Mouse (Mus musculus) lung, postnatal 0 days (tissue): ENCODE data around the gene Dync1i1. TPM values are rescaled to one million over a fixed set of nuclear protein-coding genes. Genes with fewer than 3 reads are reported as not detected.
A peak's percentile ranks its signal among the peaks of the same experiment; 100 is the strongest.

ENCODE experiments used
- ATAC-seq: fragments of 200-750 bp; cut with Nextera tagmentation; 2 replicates; pipeline ENCODE4 v1.8.0; 2017; ENCODE audit warnings: moderate library complexity
- DNase-seq: peaks from one replicate; pipeline ENCODE4 v3.0.0-alpha.2; 2016; ENCODE audit warnings: low spot score
- H3K27ac ChIP-seq: fragments of 300-500 bp; sonication (generic); 2 replicates; pipeline ENCODE4 v1.5.1; 2014; ENCODE audit warnings: antibody characterized with exemption, mild to moderate bottlenecking, low read length, mixed read lengths
- H3K27me3 ChIP-seq: fragments of 300-500 bp; sonication (generic); replicated peaks from 2 replicates; pipeline ENCODE4 v1.6.1; 2014; ENCODE audit warnings: low read length, mixed read lengths; ENCODE audit not compliant: insufficient read depth
- H3K36me3 ChIP-seq: fragments of 300-500 bp; sonication (generic); 2 replicates; pipeline ENCODE4 v1.6.1; 2014; ENCODE audit warnings: low read length, mixed read lengths; ENCODE audit not compliant: insufficient read depth
- H3K4me1 ChIP-seq: fragments of 300-500 bp; sonication (generic); 2 replicates; pipeline ENCODE4 v1.6.1; 2014; ENCODE audit warnings: antibody characterized with exemption, low read depth, low read length, mixed read lengths; ENCODE audit not compliant: insufficient read depth
- H3K4me2 ChIP-seq: fragments of 300-500 bp; sonication (generic); replicated peaks from 2 replicates; pipeline ENCODE4 v1.6.1; 2014; ENCODE audit warnings: low read depth, mild to moderate bottlenecking, low read length, moderate library complexity, mixed read lengths
- H3K4me3 ChIP-seq: fragments of 300-500 bp; sonication (generic); 2 replicates; pipeline ENCODE4 v1.5.1; 2014; ENCODE audit warnings: low read depth, low read length
- H3K9ac ChIP-seq: fragments of 300-500 bp; sonication (generic); replicated peaks from 2 replicates; pipeline ENCODE4 v1.6.1; 2014; ENCODE audit warnings: low read depth, mild to moderate bottlenecking
- H3K9me3 ChIP-seq: fragments of 300-500 bp; sonication (generic); 2 replicates; pipeline ENCODE4 v1.6.1; 2016; ENCODE audit warnings: low read length, mixed read lengths
- CTCF ChIP-seq: IDR thresholded peaks from 2 replicates; pipeline ENCODE4 v1.5.1; 2016; ENCODE audit warnings: antibody characterized with exemption, mild to moderate bottlenecking
- EP300 ChIP-seq: IDR thresholded peaks from 2 replicates; pipeline ENCODE4 v1.6.1; 2016; ENCODE audit warnings: antibody characterized with exemption, mild to moderate bottlenecking, control low read depth
- WGBS: fragments of 180-500 bp; shearing (Covaris S2); extraction: QIAGEN DNeasy Blood & Tissue Kit; methylation state at CpG from one replicate; pipeline ENCODE4 v1.1.7; 2014; 5-methylcytosine and 5-hydroxymethylcytosine counted together
- polyA plus RNA-seq: library from polyadenylated mRNA; unstranded; fragments of >200 nt; fragmentation: Nextera tagmentation; extraction: Ambion mirVana; gene quantifications from 2 replicates; pipeline ENCODE4 v1.2.1, GENCODE M21; 2015

Dync1i1 gene
- polyA plus RNA-seq, 1 experiment from 2014 or later, result 0.82 TPM

GRCm38 (mm10) chr6:5991817-5992755, 266.6 kb downstream of the Dync1i1 start:
- ATAC-seq, result peak; percentile 46; the same call in 1 of the 2 replicates
- Histone ChIP-seq H3K4me3 (no peak overlapping the region), H3K9me3 (no peaks in the 10 kb centered on the region), H3K9ac (no peak overlapping the region), H3K4me1 (no peaks in the 10 kb centered on the region; the same call in 1 of the 2 replicates), H3K4me2 (peak overlapping the region; percentile 41), H3K27me3 (no peaks in the 10 kb centered on the region), H3K36me3 (no peaks in the 10 kb centered on the region), H3K27ac (no peak overlapping the region)
- TF ChIP-seq CTCF (no peak), EP300 (no peak)
- peak; percentile 68 for DNase-seq
- WGBS, result 24% methylated on average over 25 of the region's 25 CpGs

GRCm38 (mm10) chr6:5993056-5993455, 267.6 kb downstream of the Dync1i1 start:
- TF ChIP-seq CTCF, result no peak
- no peak for TF ChIP-seq EP300
- no peaks in the 10 kb centered on the region; the same call in 1 of the 2 replicates for H3K4me1 ChIP-seq
- H3K4me2 ChIP-seq, result no peak overlapping the region
- WGBS, result 24% methylated on average over 7 of the region's 7 CpGs
- DNase-seq (no peak), ATAC-seq (no peak)
- no peak overlapping the region for H3K9ac ChIP-seq
- H3K27ac ChIP-seq, result no peak overlapping the region
- H3K9me3 ChIP-seq, result no peaks in the 10 kb centered on the region
- H3K27me3 ChIP-seq, result no peaks in the 10 kb centered on the region
- H3K36me3 ChIP-seq, result no peaks in the 10 kb centered on the region
- H3K4me3 ChIP-seq, result no peak overlapping the region

- DNase-seq (no peak), ATAC-seq (no peak)
- H3K27me3 ChIP-seq, result no peaks in the 10 kb centered on the region
- H3K27ac ChIP-seq, result no peak overlapping the region
- no peak overlapping the region for H3K9ac ChIP-seq
- H3K4me3 ChIP-seq, result no peak overlapping the region
- no peaks in the 10 kb centered on the region for H3K9me3 ChIP-seq
- WGBS, result 54% methylated on average over 6 of the region's 6 CpGs
- TF ChIP-seq CTCF (no peak), EP300 (no peak)
- no peaks in the 10 kb centered on the region for H3K36me3 ChIP-seq
- no peak overlapping the region for H3K4me2 ChIP-seq
- no peaks in the 10 kb centered on the region for H3K4me1 ChIP-seq
Observed at GRCm38 (mm10) chr6:5997535-5997934, 272.1 kb downstream of the Dync1i1 start.

GRCm38 (mm10) chr6:6002061-6002460, 276.6 kb downstream of the Dync1i1 start:
- DNase-seq, result no peak
- no peak overlapping the region for H3K4me2 ChIP-seq
- H3K27me3 ChIP-seq, result no peaks in the 10 kb centered on the region
- no peak for ATAC-seq
- H3K4me1 ChIP-seq, result no peaks in the 10 kb centered on the region
- H3K9me3 ChIP-seq, result no peaks in the 10 kb centered on the region
- no peaks in the 10 kb centered on the region for H3K36me3 ChIP-seq
- 70% methylated on average over 3 of the region's 3 CpGs for whole genome bisulfite sequencing
- no peak overlapping the region for H3K4me3 ChIP-seq
- TF ChIP-seq CTCF (no peak), EP300 (no peak)
- no peak overlapping the region for H3K27ac ChIP-seq
- H3K9ac ChIP-seq, result no peak overlapping the region

- Histone ChIP-seq H3K9me3 (no peaks in the 10 kb centered on the region), H3K4me2 (peak overlapping the region; percentile 37), H3K27ac (no peak overlapping the region), H3K4me3 (0 out of 2 replicates have a peak overlapping the region, but pooled peaks have one; percentile 19), H3K9ac (no peak overlapping the region), H3K36me3 (no peaks in the 10 kb centered on the region), H3K4me1 (no peaks in the 10 kb centered on the region), H3K27me3 (no peaks in the 10 kb centered on the region)
- DNase-seq, result peak; percentile 48
- ATAC-seq, result no peak
- TF ChIP-seq EP300 (no peak), CTCF (no peak)
- 33% methylated on average over 12 of the region's 12 CpGs for WGBS
Observed at GRCm38 (mm10) chr6:6004756-6005485, 279.5 kb downstream of the Dync1i1 start.
